Mouse (Mus musculus) forebrain, postnatal 0 days (tissue): ENCODE measurements around the gene C1ql1. TPM values are rescaled to one million over a fixed set of nuclear protein-coding genes. Genes with fewer than 3 reads are reported as not detected.
A peak's percentile ranks its signal among the peaks of the same experiment; 100 is the strongest.

Source experiments
- ATAC-seq: fragments of 200-750 bp; cut with Nextera tagmentation; 2 replicates; pipeline ENCODE4 v1.8.0; 2017; ENCODE audit warnings: mild to moderate bottlenecking, moderate library complexity
- DNase-seq: peaks from one replicate; pipeline ENCODE4 v3.0.0-alpha.2; 2015
- H3K27ac ChIP-seq: fragments of 300-500 bp; sonication (generic); 2 replicates; pipeline ENCODE4 v1.5.1; 2014; ENCODE audit warnings: low read depth, mild to moderate bottlenecking, antibody characterized with exemption, low read length, moderate library complexity, mixed read lengths
- H3K27me3 ChIP-seq: fragments of 300-500 bp; sonication (generic); 2 replicates; pipeline ENCODE4 v1.6.1; 2014; ENCODE audit warnings: mild to moderate bottlenecking, low read length, mixed read lengths; ENCODE audit not compliant: insufficient read depth
- H3K36me3 ChIP-seq: fragments of 300-500 bp; sonication (generic); 2 replicates; pipeline ENCODE4 v1.6.1; 2014; ENCODE audit warnings: mild to moderate bottlenecking, moderate library complexity; ENCODE audit not compliant: insufficient read depth
- H3K4me1 ChIP-seq: fragments of 300-500 bp; sonication (generic); 2 replicates; pipeline ENCODE4 v1.6.1; 2014; ENCODE audit warnings: antibody characterized with exemption; ENCODE audit not compliant: insufficient read depth
- H3K4me2 ChIP-seq: fragments of 300-500 bp; sonication (generic); 2 replicates; pipeline ENCODE4 v1.6.1; 2014; ENCODE audit warnings: low read depth, mild to moderate bottlenecking, moderate library complexity
- H3K4me3 ChIP-seq: fragments of 300-500 bp; sonication (generic); 2 replicates; pipeline ENCODE4 v1.5.1; 2014; ENCODE audit warnings: low read depth, low read length, mixed read lengths
- H3K9ac ChIP-seq: fragments of 300-500 bp; sonication (generic); 2 replicates; pipeline ENCODE4 v1.6.1; 2014; ENCODE audit warnings: mild to moderate bottlenecking
- H3K9me3 ChIP-seq: fragments of 300-500 bp; sonication (generic); 2 replicates; pipeline ENCODE4 v1.6.1; 2016; ENCODE audit warnings: low read length
- CTCF ChIP-seq: sonication (generic); IDR thresholded peaks from 2 replicates; pipeline ENCODE4 v1.5.1; 2016; ENCODE audit warnings: antibody characterized with exemption, control low read depth, low read depth
- WGBS: fragments of 180-500 bp; shearing (Covaris S2); extraction: QIAGEN DNeasy Blood & Tissue Kit; methylation state at CpG from one replicate; pipeline ENCODE4 v1.1.7; 2014; 5-methylcytosine and 5-hydroxymethylcytosine counted together
- polyA plus RNA-seq: library from polyadenylated mRNA; unstranded; fragments of >200 nt; fragmentation: Nextera tagmentation; extraction: Ambion mirVana; gene quantifications from 2 replicates; pipeline ENCODE4 v1.2.1, GENCODE M21; 2015
- total RNA-seq: library from RNA; depleted of rRNA; stranded (reverse); fragments of >200 nt; gene quantifications from 2 replicates; pipeline ENCODE4 v1.2.3, GENCODE M21; 2014; rRNA removed

Gene C1ql1
- total RNA-seq (10.3 and 11.8 TPM in 2 replicates), polyA plus RNA-seq (3.9 and 5.4 TPM in 2 replicates)

DNA sequence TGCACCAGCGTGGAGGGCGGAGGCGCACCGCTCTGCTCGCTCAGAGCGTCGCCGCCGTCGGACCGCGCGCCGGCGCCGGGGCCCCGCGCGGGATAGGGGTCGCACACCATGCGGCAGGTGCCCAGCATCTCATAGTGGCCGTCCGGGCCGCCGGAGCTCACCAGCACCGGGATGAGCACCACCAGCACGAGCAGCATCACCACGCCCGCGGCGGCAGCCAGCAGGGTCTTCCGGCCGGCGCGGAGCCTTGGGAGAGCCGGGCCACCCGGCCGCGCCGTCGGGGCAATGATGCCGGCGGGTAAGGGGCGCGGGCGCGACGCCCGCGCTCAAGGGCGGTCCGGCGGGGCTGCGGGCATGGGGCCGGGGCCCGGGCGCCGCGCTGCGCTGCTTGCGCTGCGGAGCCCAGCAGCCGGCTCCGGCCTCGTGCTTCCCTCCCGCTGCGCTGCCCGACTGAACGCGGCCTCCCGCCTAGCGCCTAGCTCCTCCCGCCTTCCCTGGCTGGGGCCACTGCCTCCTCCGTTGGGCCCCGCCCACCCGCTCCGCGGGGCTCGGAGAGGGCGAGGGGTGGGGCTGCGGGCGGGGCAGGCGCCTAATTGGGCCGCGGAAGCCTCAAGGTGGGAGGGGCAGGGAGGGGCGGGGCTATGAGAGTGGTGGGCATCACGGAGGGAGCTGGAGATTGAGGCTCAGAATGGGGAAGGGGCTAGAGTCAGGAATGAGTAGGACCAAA lies at the start of gene C1ql1:
TSS of gene C1ql1 (minus strand) at position 424 of the 727 bp plus-strand sequence.
- H3K27me3 ChIP-seq, result peaks cover 50% of the 10 kb centered on the region
- H3K36me3 ChIP-seq, result no peaks in the 10 kb centered on the region
- H3K9ac ChIP-seq, result peak within 1 kb of the TSS; percentile 28; the same call in 1 of the 2 replicates
- H3K9me3 ChIP-seq, result no peaks in the 10 kb centered on the region
- DNase-seq (peak; percentile 81), ATAC-seq (peak; percentile 79)
- H3K4me3 ChIP-seq, result peak within 1 kb of the TSS; percentile 42
- no peak within 1 kb of the TSS for H3K27ac ChIP-seq
- no peaks in the 10 kb centered on the region for H3K4me1 ChIP-seq
- no peak for TF ChIP-seq CTCF
- peak within 1 kb of the TSS; percentile 61 for H3K4me2 ChIP-seq
- under 1% methylated on average over 71 of the region's 87 CpGs for WGBS

DNA sequence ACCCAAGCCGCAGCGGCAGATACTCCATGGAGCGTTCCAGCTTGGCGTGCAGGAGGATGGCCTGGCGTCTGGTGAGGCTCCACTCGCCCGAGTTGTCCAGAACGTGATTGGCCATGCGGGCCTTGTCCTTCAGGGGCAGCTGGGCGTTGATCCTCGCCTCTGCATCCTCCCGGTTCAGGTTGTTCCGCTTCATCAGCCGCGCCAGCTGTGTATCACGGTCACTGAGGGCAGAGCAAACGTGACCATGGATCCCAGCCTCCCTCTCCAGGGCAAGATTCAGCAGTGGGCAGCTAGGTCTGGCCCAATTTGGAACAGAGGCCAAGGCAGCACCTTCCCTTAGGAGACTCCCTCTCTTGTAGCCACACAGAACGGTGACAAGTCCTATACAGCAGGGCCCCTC lies 48.5 kb upstream of the C1ql1 start:
- H3K27me3 ChIP-seq, result peaks cover 8% of the 10 kb centered on the region
- H3K4me3 ChIP-seq, result no peak overlapping the region
- DNase-seq (no peak), ATAC-seq (no peak)
- H3K27ac ChIP-seq, result no peak overlapping the region
- peaks cover 61% of the 10 kb centered on the region for H3K36me3 ChIP-seq
- no peak overlapping the region for H3K4me2 ChIP-seq
- H3K9me3 ChIP-seq, result no peaks in the 10 kb centered on the region
- no peak overlapping the region for H3K9ac ChIP-seq
- 92% methylated on average over 18 of the region's 18 CpGs for WGBS
- 0 out of 2 replicates have a peak, but pooled peaks cover 9% of the 10 kb centered on the region for H3K4me1 ChIP-seq
- no peak for TF ChIP-seq CTCF

DNA sequence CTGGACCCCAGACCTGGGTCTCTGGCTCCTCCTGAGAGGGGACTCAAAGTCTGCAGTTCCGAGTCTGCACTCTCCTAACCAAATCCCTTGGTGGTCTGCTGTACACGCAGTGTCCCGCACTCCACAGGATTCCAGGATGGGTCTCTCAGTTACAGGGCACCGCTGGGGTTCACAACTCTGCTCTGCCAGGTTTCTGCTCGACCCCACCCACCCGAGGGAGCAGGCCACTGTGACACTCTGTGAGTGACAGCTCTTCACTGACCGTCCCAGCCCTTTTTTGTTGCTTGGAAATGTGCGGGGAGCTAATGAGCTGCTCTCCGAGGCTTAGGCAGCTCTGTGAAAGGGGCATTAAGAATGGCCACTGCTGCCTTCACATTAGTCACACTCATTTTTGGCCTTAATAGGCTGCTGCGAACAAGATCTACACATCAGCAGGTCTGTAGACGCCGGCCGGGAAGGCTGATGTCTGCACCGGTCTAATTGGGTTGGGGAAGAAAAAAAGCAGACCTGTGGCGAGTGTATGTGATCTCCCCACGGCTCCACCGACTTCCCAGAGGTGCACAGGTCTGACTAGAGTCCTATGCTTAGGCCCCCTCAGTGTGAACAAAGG lies 47.0 kb upstream of the C1ql1 start:
- H3K36me3 ChIP-seq, result peaks cover 46% of the 10 kb centered on the region
- H3K4me3 ChIP-seq, result no peak overlapping the region
- no peak for TF ChIP-seq CTCF
- H3K4me1 ChIP-seq, result 0 out of 2 replicates have a peak, but pooled peaks cover 13% of the 10 kb centered on the region
- peaks cover 8% of the 10 kb centered on the region for H3K27me3 ChIP-seq
- H3K9me3 ChIP-seq, result no peaks in the 10 kb centered on the region
- 16% methylated on average over 17 of the region's 17 CpGs for WGBS
- no peak overlapping the region for H3K4me2 ChIP-seq
- DNase-seq (no peak), ATAC-seq (peak; percentile 12; the same call in 1 of the 2 replicates)
- no peak overlapping the region for H3K27ac ChIP-seq
- no peak overlapping the region for H3K9ac ChIP-seq

DNA sequence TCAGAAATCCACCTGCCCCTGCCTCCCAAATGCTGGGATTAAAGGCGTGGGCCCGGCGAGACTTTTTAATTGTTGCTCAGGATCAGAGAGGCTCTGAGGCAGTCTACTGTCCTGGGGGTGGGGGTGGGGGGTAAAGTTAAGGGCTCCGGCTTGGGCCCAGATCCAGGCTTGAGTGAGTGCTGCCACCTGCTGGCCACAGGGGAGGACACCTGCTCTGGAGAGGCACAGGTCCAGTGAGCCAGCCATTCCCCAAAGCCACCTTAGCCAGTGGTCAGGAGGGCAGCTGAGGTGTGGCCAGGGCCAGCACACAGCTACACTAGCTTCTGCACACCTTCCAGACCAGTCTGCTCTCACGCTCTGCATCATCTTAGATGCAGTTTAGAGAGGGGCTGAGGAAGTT lies 46.5 kb upstream of the C1ql1 start:
- Histone ChIP-seq H3K9ac (no peak overlapping the region), H3K4me3 (no peak overlapping the region), H3K27ac (no peak overlapping the region), H3K4me2 (no peak overlapping the region), H3K4me1 (0 out of 2 replicates have a peak, but pooled peaks cover 13% of the 10 kb centered on the region), H3K36me3 (peaks cover 41% of the 10 kb centered on the region), H3K27me3 (peaks cover 8% of the 10 kb centered on the region), H3K9me3 (no peaks in the 10 kb centered on the region)
- peak; percentile 89 for TF ChIP-seq CTCF
- 4% methylated on average over 5 of the region's 5 CpGs for WGBS
- ATAC-seq (peak; percentile 44), DNase-seq (peak; percentile 78)

DNA sequence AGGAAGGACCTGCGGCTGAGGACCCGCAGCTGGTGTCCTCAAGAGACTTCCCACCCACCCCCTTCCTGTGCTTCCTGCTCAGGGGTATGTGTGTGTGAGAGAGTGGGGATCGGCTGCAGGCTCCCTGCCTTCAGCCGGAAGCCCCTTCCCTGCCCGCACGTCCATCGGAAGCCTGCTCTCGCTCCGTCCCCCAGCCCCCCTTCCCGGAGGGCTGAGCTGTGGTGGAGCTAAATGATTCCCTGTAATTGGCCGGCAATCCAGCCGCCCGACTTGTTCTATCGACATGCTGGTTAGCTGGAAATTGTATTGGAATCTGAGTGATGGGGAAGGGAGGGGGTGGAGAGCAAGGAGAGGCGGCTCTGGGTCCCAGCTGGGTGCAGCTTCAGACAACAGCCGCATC lies 45.2 kb upstream of the C1ql1 start:
- Histone ChIP-seq H3K27me3 (peaks cover 8% of the 10 kb centered on the region), H3K9me3 (no peaks in the 10 kb centered on the region), H3K27ac (no peak overlapping the region), H3K4me2 (peak overlapping the region; percentile 35), H3K9ac (no peak overlapping the region), H3K36me3 (peaks cover 29% of the 10 kb centered on the region), H3K4me3 (no peak overlapping the region), H3K4me1 (0 out of 2 replicates have a peak, but pooled peaks cover 13% of the 10 kb centered on the region)
- TF ChIP-seq CTCF, result no peak
- ATAC-seq (0 out of 2 replicates have a peak, but pooled peaks have one; percentile 19), DNase-seq (peak; percentile 25)
- 4% methylated on average over 16 of the region's 16 CpGs for WGBS

DNA sequence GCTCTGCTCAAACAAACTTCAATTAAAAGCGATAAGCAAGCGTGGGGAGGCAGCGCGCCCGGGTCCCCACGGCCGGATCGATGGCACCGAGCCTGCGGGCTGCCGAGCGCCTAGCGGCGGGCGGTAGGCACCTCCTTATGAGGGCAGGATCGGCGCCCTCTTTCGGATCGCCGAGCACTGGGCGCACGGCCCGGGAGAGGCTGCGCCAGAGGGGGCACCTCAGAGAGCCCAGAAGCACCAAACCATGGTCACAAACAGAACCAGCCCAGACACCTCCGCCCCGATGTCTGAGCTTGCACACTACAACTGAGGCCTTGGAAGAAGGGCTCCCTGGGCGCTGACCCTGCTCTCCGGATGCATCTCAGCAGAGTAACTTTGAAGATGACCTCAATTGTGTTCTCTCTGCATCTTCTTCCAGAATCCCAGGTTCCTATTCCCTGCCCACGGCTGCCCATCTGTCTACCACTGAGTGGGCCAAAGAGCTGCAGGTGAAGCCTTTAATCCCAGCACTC lies 43.7 kb upstream of the C1ql1 start:
- peak overlapping the region; percentile 35 for H3K4me3 ChIP-seq
- H3K4me2 ChIP-seq, result peak overlapping the region; percentile 70
- ATAC-seq (peak; percentile 37; the same call in 1 of the 2 replicates), DNase-seq (peak; percentile 50)
- no peaks in the 10 kb centered on the region for H3K9me3 ChIP-seq
- peaks cover 14% of the 10 kb centered on the region for H3K36me3 ChIP-seq
- peaks cover 8% of the 10 kb centered on the region for H3K27me3 ChIP-seq
- no peak overlapping the region for H3K27ac ChIP-seq
- peak; percentile 60; the same call in 1 of the 2 replicates for TF ChIP-seq CTCF
- H3K4me1 ChIP-seq, result 0 out of 2 replicates have a peak, but pooled peaks cover 13% of the 10 kb centered on the region
- peak overlapping the region; percentile 33; the same call in 1 of the 2 replicates for H3K9ac ChIP-seq
- WGBS, result 1% methylated on average over 29 of the region's 29 CpGs
